Mouse (Mus musculus): ENCODE data around the gene Bckdha.
A peak's percentile ranks its signal among the peaks of the same experiment; 100 is the strongest.

Gene Bckdha

GRCm38 (mm10) chr7:25676085-25676781 lies 17.5 kb upstream of the Bckdha start:
- no peak overlapping the region for H3K4me3 ChIP-seq (replicated peaks; ENCODE audit: low read length)
- H3K36me3 ChIP-seq (ENCODE audit: insufficient read depth, low read length), result peaks cover 14% of the 10 kb centered on the region
- TF ChIP-seq CTCF (conservative IDR thresholded peaks at IDR 0.05; ENCODE audit: low read length), result no peak
- no peak for TF ChIP-seq POU5F1 (IDR thresholded peaks at IDR 0.05; ENCODE audit: borderline replicate concordance, low read length)
- TF ChIP-seq NANOG (IDR thresholded peaks at IDR 0.05; ENCODE audit: borderline replicate concordance, low read length), result no peak
- H3K9me3 ChIP-seq (ENCODE audit: low read length), result no peaks in the 10 kb centered on the region
- peaks cover 46% of the 10 kb centered on the region for H3K27me3 ChIP-seq (ENCODE audit: insufficient read depth, low read length)
- H3K4me1 ChIP-seq (replicated peaks; ENCODE audit: low read depth, low read length), result peaks cover 48% of the 10 kb centered on the region

- H3K9me3 ChIP-seq (ENCODE audit: low read length), result no peaks in the 10 kb centered on the region
- peaks cover 53% of the 10 kb centered on the region for H3K4me1 ChIP-seq (replicated peaks; ENCODE audit: low read depth, low read length)
- peak overlapping the region; percentile 81 for H3K4me3 ChIP-seq (replicated peaks; ENCODE audit: low read length)
- H3K36me3 ChIP-seq (ENCODE audit: insufficient read depth, low read length), result peaks cover 22% of the 10 kb centered on the region
- peaks cover 46% of the 10 kb centered on the region for H3K27me3 ChIP-seq (ENCODE audit: insufficient read depth, low read length)
- TF ChIP-seq POU5F1 (IDR thresholded peaks at IDR 0.05; ENCODE audit: borderline replicate concordance, low read length) (no peak), CTCF (conservative IDR thresholded peaks at IDR 0.05; ENCODE audit: low read length) (no peak), NANOG (IDR thresholded peaks at IDR 0.05; ENCODE audit: borderline replicate concordance, low read length) (no peak)
Measured at GRCm38 (mm10) chr7:25675405-25675804, 16.6 kb upstream of the Bckdha start.

GRCm38 (mm10) chr7:25674719-25675300 lies 16.0 kb upstream of the Bckdha start, which contains the start of gene Tmem91:
Gene Tmem91, minus strand, starts transcription at chr7:25675166.
- Histone ChIP-seq H3K27me3 (ENCODE audit: insufficient read depth, low read length) (peaks cover 46% of the 10 kb centered on the region), H3K4me3 (replicated peaks; ENCODE audit: low read length) (peak within 1 kb of the TSS; percentile 81), H3K9me3 (ENCODE audit: low read length) (no peaks in the 10 kb centered on the region), H3K4me1 (replicated peaks; ENCODE audit: low read depth, low read length) (peaks cover 53% of the 10 kb centered on the region), H3K36me3 (ENCODE audit: insufficient read depth, low read length) (peaks cover 24% of the 10 kb centered on the region)
- TF ChIP-seq NANOG (IDR thresholded peaks at IDR 0.05; ENCODE audit: borderline replicate concordance, low read length) (no peak), POU5F1 (IDR thresholded peaks at IDR 0.05; ENCODE audit: borderline replicate concordance, low read length) (no peak), CTCF (conservative IDR thresholded peaks at IDR 0.05; ENCODE audit: low read length) (no peak)

- Histone ChIP-seq H3K27me3 (ENCODE audit: insufficient read depth, low read length) (peaks cover 45% of the 10 kb centered on the region), H3K36me3 (ENCODE audit: insufficient read depth, low read length) (peaks cover 26% of the 10 kb centered on the region), H3K9me3 (ENCODE audit: low read length) (no peaks in the 10 kb centered on the region), H3K4me3 (replicated peaks; ENCODE audit: low read length) (peak overlapping the region; percentile 81), H3K4me1 (replicated peaks; ENCODE audit: low read depth, low read length) (peaks cover 58% of the 10 kb centered on the region)
- TF ChIP-seq CTCF (conservative IDR thresholded peaks at IDR 0.05; ENCODE audit: low read length) (no peak), POU5F1 (IDR thresholded peaks at IDR 0.05; ENCODE audit: borderline replicate concordance, low read length) (no peak), NANOG (IDR thresholded peaks at IDR 0.05; ENCODE audit: borderline replicate concordance, low read length) (no peak)
Measured at GRCm38 (mm10) chr7:25674297-25674696, 15.5 kb upstream of the Bckdha start.

GRCm38 (mm10) chr7:25672442-25672841 lies 13.7 kb upstream of the Bckdha start:
- peaks cover 39% of the 10 kb centered on the region for H3K27me3 ChIP-seq (ENCODE audit: insufficient read depth, low read length)
- H3K9me3 ChIP-seq (ENCODE audit: low read length), result no peaks in the 10 kb centered on the region

GRCm38 (mm10) chr7:25671686-25672085 lies 12.9 kb upstream of the Bckdha start:
- TF ChIP-seq POU5F1 (IDR thresholded peaks at IDR 0.05; ENCODE audit: borderline replicate concordance, low read length) (no peak), CTCF (conservative IDR thresholded peaks at IDR 0.05; ENCODE audit: low read length) (no peak), NANOG (IDR thresholded peaks at IDR 0.05; ENCODE audit: borderline replicate concordance, low read length) (no peak)
- H3K36me3 ChIP-seq (ENCODE audit: insufficient read depth, low read length), result peaks cover 52% of the 10 kb centered on the region

More at GRCm38 (mm10) chr7:25672442-25672841, 13.7 kb upstream of the Bckdha start:
- TF ChIP-seq CTCF (conservative IDR thresholded peaks at IDR 0.05; ENCODE audit: low read length) (peak; percentile 73), NANOG (IDR thresholded peaks at IDR 0.05; ENCODE audit: borderline replicate concordance, low read length) (no peak), POU5F1 (IDR thresholded peaks at IDR 0.05; ENCODE audit: borderline replicate concordance, low read length) (no peak)
- peaks cover 68% of the 10 kb centered on the region for H3K4me1 ChIP-seq (replicated peaks; ENCODE audit: low read depth, low read length)
- H3K36me3 ChIP-seq (ENCODE audit: insufficient read depth, low read length), result peaks cover 45% of the 10 kb centered on the region
- H3K4me3 ChIP-seq (replicated peaks; ENCODE audit: low read length), result no peak overlapping the region

GRCm38 (mm10) chr7:25670096-25670495 lies 11.3 kb upstream of the Bckdha start:
- Histone ChIP-seq H3K9me3 (ENCODE audit: low read length) (no peaks in the 10 kb centered on the region), H3K4me1 (replicated peaks; ENCODE audit: low read depth, low read length) (peaks cover 80% of the 10 kb centered on the region), H3K27me3 (ENCODE audit: insufficient read depth, low read length) (peaks cover 22% of the 10 kb centered on the region), H3K36me3 (ENCODE audit: insufficient read depth, low read length) (peaks cover 68% of the 10 kb centered on the region), H3K4me3 (replicated peaks; ENCODE audit: low read length) (peak overlapping the region; percentile 63)
- TF ChIP-seq POU5F1 (IDR thresholded peaks at IDR 0.05; ENCODE audit: borderline replicate concordance, low read length), result no peak
- TF ChIP-seq NANOG (IDR thresholded peaks at IDR 0.05; ENCODE audit: borderline replicate concordance, low read length), result no peak; the same call in 1 of the 2 replicates
- no peak for TF ChIP-seq CTCF (conservative IDR thresholded peaks at IDR 0.05; ENCODE audit: low read length)

More at GRCm38 (mm10) chr7:25671686-25672085, 12.9 kb upstream of the Bckdha start:
- Histone ChIP-seq H3K4me3 (replicated peaks; ENCODE audit: low read length) (no peak overlapping the region), H3K27me3 (ENCODE audit: insufficient read depth, low read length) (peaks cover 36% of the 10 kb centered on the region), H3K4me1 (replicated peaks; ENCODE audit: low read depth, low read length) (peaks cover 75% of the 10 kb centered on the region), H3K9me3 (ENCODE audit: low read length) (no peaks in the 10 kb centered on the region)

- Histone ChIP-seq H3K36me3 (ENCODE audit: insufficient read depth, low read length) (peaks cover 73% of the 10 kb centered on the region), H3K4me3 (replicated peaks; ENCODE audit: low read length) (peak overlapping the region; percentile 63), H3K9me3 (ENCODE audit: low read length) (no peaks in the 10 kb centered on the region), H3K27me3 (ENCODE audit: insufficient read depth, low read length) (peaks cover 17% of the 10 kb centered on the region), H3K4me1 (replicated peaks; ENCODE audit: low read depth, low read length) (peaks cover 80% of the 10 kb centered on the region)
- TF ChIP-seq NANOG (IDR thresholded peaks at IDR 0.05; ENCODE audit: borderline replicate concordance, low read length), result no peak
- TF ChIP-seq POU5F1 (IDR thresholded peaks at IDR 0.05; ENCODE audit: borderline replicate concordance, low read length), result no peak
- TF ChIP-seq CTCF (conservative IDR thresholded peaks at IDR 0.05; ENCODE audit: low read length), result no peak
Measured at GRCm38 (mm10) chr7:25669631-25670030, 10.8 kb upstream of the Bckdha start.

Measured in E14TG2a.4 (cell line).